Mouse (Mus musculus) gastrocnemius, postnatal 36 days (tissue): ENCODE data around the gene Pex26. TPM values are rescaled to one million over a fixed set of nuclear protein-coding genes. Genes with fewer than 3 reads are reported as not detected.

Source experiments
- DNase-seq, 2 experiments: peaks; one replicate each; pipeline ENCODE4 v3.0.0; 2022
- intact Hi-C: fragments of 180-260 bp; cut with DNase I; formaldehyde crosslinking; loops from one replicate; pipeline ENCODE4 v1.15.1; 2025
- long read RNA-seq, 2 experiments: library from polyadenylated mRNA; stranded (forward); transcript quantifications; one replicate each; pipeline ENCODE4 v2.0.0; 2021
- total RNA-seq, 2 experiments: library from RNA; stranded (reverse); gene quantifications; 2 replicates each; pipeline ENCODE4 v1.2.3; 2021

Gene Pex26
- total RNA-seq, result 1 to 10 TPM; 2.2 to 2.9 TPM
- long read RNA-seq, experiment 1, partial matches to known transcripts, result 2 of 4 reads
- long read RNA-seq, experiment 1, other reads (novel, unspliced or antisense), result 1 of 4 reads
- long read RNA-seq, experiment 2, full-length matches to known transcripts, result 1 of 6 reads
- long read RNA-seq, experiment 2, partial matches to known transcripts, result 0 of 6 reads
- long read RNA-seq, experiment 2, other reads (novel, unspliced or antisense), result 5 of 6 reads

DNA sequence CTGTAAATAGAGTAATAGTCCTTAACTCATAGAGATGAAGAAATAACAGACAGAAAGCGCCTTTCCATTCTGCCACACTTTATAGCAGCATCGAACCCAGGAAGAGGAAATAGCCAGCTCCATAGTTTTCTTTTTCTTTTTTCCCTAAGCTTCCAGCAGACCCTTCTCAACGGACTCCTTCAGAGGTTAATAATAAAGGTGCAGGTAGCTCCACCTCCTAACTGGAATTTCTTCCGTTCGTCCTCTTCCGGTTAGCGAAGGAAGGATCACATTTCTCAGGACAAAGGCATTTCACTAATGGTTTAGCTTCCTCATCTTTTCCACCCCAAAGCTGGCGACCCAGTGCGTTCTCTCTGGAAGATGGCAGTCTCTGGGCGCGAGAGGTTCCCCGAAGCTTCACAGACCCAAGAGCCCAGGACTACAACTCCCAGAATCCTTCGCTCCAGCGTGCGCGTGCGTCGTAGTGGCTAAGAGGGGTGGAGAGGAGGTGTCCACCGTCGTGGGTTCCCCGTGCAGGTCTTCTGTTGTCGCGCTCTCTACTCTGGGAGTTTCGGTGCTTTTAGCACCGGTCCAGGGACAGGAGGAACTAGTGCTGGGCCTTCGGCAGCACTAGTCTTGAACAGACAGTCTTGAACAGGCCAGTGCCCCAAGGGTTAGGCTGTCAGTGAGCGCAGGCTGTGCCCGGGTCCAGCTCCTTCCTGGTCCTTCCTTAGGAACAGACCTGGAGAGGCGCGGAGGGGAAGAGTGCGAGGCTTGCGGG lies at the start of gene Pex26:
Pex26 (plus strand) TSS at position 254 of the 760 bp plus-strand sequence.
- DNase-seq, result peak; percentile 89 to 90
- intact Hi-C loops, result loop anchor here (2.0 kb wide), 2 partner anchors 61 to 77 kb away; partner anchors contain the start of gene Usp18

DNA sequence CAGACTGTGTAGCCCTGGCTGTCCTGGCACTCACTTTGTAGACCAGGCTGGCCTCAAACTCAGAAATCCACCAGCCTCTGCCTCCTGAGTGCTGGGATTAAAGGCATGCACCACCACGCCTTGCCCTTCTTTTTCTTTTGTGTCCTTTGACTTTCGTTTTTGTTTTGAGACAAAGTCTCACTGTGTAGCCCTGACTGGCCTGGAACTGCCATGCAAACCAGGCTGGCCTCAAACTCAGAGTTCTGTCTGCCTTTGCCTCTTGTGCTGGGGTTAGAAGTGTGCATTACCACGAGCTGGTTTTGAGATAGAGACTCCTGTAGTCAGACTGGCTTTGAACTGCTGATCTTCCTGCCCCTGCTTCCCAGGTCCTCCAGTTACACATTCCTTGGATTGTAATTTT lies 49.2 kb upstream of the Pex26 start:
- no peak for DNase-seq
- intact Hi-C loops, result no loop called here

DNA sequence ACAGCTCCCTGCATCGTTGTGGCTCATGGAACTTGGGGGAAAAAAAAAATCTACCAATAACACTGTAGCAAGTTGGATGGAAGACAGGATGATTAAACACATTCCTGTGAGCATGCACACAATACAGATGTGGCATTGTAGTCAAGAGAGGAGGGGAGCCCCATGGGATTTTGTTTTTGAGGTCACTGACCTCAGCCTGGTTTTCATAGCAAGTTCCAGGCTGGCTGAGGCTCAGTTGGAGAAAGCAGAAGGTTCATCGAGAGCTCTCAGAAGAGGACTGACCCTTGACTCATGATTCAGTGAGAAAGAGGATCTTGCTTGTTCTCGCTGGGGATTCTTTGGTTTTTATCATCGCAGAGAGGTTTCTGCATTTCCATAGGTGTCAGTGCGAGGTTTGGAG lies 48.6 kb upstream of the Pex26 start:
- intact Hi-C loops, result no loop called here
- DNase-seq, result no peak

DNA sequence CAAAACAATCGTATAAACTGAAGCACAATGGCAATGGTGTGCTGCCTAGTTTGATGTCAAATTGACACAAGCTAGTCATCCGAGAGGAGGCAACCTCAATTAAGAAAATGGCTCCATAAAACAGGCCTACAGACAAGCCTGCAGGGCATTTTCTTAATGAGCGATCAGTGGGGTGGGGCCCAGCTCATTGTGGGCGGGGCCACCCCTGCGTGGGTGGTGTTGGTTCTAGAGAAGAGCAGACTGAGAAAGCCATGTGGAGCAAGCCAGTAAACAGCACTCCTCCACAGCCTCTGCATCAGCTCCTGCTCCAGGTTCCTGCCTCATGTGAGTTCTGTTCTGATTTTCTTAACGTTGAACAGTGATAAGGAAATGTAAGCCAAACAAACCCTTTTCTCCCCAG lies 46.2 kb upstream of the Pex26 start:
- intact Hi-C loops, result loop anchor here (2.0 kb wide), 1 partner anchor 42 kb away; no protein-coding TSS in a partner anchor
- DNase-seq, result no peak

DNA sequence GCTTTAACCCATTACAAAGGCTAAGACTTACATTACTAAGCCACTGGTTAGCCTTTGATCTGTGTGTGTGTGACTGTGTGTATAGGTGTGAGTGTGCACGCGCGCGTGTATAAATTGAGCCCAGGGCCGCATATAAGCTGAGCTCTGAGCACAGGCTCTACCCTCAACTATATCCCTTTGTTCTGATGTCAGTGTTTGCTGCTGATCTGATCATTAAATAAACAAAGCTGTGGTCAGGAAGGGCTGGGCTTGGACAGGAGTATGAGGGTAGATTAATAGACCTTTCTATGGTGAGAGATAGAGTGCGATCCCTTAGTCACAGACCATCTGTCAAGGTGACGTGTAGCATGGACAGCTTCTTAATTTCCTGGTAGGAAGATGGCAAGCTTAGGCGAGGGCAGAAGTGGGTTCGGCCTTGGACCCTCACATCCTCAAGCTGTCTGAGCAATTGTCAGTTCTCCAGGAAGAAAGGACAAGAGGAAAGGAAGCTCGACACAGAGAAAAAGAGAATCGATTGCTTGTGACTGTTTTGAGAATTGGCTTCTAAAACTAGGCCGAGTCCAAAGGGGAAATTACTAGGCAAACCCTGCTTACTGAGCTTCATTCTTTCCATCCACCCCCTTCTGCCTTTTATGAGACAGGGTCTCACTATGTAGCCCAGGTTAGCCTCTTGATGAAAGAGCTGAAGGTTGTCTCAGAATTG lies 45.0 kb upstream of the Pex26 start:
- intact Hi-C loops, result no loop called here
- DNase-seq, result no peak

DNA sequence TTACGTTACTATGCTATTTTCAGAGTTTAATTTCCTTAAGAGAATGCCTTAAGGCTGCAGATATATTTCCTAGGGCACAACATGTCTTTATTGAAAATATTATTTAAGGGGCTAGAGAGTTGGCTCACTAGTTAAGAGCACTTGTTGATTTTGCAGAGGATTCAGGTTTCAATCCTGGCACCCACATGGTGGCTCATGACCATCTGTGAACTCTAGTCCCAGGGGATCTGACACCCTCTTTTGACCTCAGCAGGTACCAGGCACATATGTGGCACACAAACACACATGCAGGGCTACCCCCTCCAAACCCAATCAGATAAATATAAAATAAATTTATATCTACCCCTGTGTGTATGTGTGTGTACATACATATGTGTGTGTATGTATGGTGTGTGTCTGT lies 44.2 kb upstream of the Pex26 start:
- intact Hi-C loops, result no loop called here
- DNase-seq, result no peak

DNA sequence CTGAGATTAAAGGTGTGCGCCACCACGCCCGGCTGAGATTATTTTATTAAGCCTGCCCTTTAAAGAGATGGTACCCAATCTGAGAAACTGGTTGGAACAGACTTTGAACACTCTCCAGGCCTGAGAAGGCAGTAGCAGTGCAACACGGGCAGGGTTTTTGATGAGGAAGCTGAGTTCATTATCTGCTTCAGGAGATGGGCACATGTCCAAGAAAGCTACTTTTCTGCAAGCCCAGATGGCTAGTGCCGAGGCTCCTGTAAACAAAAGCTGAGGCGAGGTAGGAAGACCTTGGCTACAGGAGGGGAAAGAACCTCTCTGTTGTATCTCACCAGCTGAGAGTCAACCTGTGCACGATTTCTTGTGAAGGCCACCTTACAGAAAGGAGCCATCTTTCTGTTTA lies 41.2 kb upstream of the Pex26 start:
- intact Hi-C loops, result no loop called here
- no peak for DNase-seq

DNA sequence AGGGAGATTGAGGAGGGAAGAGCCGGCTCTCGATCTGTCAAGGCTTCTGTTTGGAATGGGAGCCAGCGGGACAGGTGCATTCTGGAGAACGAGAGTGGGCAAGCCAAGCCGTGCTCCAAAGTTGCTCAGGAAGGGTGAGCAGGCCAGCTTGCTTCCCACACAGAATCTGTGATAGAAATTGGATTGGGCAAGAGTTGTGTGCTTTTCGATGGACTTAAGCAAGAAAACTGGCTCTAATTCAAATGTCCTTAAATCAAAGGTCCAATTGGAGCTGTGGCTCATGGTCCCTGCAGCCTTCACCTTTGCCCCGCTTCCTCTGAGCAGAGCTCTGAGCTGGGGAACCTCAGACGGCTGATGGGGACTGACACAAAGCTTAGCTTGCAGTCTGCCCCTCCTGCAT lies 40.0 kb upstream of the Pex26 start:
- intact Hi-C loops, result no loop called here
- no peak for DNase-seq

DNA sequence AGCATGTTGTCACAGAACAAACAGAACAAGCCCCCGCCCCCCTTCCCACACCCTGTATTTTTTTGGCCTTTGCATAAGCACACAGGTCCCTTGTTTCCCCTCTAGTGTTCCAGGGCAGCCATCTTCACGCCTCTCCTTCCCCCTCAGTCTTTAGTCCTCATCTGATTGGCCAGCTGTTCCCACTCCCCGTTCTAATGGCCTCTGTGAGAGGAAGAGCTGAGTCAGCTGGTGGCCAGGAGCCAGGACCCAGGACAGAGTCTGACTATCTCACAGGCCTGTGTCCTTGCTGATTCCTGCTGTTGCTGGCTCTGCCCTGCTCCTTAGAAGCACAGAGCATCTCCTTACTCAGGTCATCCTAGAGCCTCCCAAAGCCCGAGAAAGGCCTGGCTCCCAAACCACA lies 39.4 kb upstream of the Pex26 start:
- peak; percentile 41 to 42 for DNase-seq
- intact Hi-C loops, result no loop called here

DNA sequence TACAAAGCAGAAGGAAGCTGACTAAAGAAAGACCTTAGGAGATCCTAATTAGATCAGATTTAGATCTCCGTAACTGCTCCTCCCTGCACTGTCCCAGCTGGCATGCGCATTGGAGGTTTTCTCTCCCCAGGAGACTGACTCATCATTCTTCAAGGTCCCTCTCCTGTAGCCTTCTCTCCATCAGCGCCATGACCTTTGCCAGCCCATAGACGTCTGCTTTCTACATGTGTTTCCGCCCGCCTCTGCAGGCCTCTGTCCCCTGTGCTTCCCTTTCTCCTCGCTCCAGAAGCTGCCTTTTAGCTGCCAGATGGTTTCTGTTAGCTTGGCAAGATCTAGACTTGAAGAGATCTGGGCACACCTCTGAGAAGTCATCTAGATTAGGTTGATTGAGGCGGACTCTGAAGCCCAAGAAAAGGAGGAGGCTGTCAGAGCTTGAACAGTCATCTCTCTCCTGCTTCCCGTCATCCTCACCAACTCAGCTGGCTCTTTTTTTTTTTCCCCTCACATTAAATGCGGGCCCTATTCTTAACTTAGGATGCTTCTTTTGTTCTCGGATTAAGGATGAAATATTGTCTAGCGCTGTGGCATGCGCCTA lies 38.4 kb upstream of the Pex26 start:
- DNase-seq, result no peak
- intact Hi-C loops, result no loop called here

DNA sequence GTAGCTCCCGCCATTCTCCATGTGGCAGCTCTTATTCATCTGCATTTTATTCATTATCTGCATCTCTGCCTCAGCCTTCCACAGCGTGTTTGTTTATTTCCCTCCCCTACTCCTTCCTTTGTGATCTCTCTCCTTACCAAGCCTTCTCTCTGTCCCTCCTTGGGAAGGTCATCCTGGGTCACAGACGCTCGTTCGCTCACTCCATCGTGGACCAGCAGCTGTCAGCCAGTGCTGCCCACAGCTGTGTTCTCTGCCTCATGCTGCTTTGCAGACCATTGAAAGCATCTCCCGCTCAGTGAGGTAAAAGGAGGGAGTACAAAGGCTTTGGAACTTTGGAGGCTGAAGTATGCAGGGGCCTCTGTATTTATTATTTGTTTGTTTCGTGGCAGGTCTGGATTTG lies 37.6 kb upstream of the Pex26 start:
- intact Hi-C loops, result no loop called here
- no peak for DNase-seq

DNA sequence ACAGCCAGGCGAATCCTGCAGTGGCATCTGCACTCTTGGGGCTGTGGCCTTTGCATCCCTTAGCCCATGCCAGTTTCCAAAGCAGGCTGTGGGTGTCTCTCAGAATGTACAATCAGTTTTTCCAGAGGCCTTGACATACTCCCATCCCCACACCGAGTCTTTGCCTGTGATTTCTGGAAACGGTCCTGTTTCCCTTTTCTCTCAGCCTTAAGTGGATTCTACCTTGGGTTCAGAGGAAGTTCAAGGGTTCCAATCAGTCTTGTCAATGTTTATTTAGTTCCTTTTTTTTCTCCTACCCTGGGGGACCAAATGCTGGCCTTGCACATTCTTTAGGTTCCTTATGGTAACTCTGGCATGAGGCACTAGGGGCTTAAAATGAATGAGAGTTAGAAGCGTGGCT lies 36.7 kb upstream of the Pex26 start:
- intact Hi-C loops, result no loop called here
- no peak for DNase-seq

DNA sequence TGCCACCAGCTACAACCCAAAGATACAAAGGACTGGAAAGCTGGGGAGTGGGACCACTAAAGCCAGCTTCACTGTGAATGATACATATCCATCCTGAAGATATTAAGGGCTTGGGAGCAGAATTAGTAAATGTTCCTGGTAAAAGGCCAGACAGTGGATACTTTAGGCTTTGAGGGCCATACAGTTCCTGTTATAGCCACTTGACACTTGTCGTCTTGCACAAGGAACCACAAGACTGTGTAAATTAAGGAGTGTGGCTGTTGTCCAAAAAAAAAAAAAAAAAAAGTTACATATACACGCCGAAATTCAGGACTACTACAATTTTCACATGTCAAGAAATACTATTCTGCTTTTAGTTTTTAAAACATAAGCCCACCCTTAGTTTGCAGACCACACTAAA lies 35.1 kb upstream of the Pex26 start:
- intact Hi-C loops, result no loop called here
- no peak for DNase-seq

DNA sequence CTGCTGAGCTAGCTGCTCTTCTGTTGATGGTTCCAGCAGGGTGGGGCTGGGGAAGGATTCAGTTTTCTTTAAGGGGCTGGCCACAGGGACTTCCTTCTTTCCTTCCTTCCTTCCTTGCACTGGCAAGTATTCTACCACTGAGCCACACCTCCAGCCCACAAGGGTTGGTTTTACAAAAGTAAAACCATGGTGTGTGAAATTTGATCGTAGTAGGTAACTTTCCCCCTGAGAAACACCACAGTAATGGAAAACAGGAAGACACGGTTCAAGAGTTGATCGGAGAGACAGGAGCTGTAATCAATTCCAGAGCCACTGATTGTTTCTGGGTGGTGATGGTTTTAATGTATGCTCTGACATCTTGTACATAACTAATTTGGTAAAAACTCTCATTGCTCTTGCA lies 34.0 kb upstream of the Pex26 start:
- no peak for DNase-seq
- intact Hi-C loops, result no loop called here

DNA sequence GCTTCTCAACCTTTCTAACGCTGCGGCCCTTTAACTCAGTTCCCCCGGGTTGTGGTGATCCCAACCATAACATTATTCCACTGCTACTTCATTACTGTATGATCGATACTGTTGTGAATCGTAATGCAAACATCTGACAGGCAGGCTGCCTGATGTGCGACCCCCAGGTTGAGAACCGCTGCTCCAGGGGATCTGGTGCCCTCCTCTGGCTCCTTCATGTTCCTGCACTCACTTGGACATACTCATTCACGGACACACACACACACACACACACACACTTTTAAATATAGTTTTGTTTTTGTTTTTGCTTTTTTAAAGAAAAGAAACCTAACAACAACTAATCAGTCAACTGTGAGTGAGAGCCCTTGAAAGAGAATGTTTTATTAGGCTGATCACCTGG lies 33.3 kb upstream of the Pex26 start:
- intact Hi-C loops, result no loop called here
- DNase-seq, result no peak

DNA sequence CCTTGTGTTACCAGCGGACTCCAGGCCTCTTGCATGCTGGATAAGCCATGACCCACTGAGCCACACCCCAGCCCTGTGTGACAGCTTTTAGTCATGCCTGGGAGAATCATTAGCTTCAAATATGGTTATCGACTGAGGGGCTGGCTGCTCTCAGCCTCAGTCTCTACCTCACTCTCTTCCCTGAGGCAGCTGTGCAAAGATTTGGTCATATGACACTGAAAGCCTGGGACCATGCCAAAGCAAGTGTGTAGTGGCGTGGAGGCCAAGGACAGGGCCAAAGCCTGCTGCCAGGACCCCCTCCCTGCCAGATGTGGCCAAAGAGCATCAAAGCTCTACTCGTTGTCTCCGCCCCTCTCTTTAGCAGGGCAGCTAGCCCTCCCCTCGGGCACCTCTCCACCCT lies 31.7 kb upstream of the Pex26 start:
- intact Hi-C loops, result no loop called here
- peak in 1 of 2 experiments; percentile 61 for DNase-seq

DNA sequence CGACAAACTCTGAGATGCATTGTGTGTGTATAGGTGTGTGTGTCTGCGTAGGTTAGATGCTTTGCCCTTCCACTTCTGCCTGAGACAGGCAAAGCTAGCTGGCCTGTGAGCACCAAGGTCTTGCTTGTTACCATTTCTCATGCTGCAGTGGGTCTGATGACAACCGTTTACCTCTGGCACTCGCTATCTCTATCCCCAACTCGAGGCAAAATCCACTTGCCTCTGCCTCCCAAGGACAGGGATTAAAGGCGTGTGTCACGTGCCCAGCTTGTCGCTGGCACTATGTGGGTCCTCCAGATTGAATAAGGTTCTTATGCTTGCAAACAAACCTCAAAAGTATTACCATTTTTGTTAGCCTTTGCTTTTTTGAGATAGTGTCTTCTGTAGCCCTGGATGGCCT lies 30.3 kb upstream of the Pex26 start:
- no peak for DNase-seq
- intact Hi-C loops, result no loop called here

DNA sequence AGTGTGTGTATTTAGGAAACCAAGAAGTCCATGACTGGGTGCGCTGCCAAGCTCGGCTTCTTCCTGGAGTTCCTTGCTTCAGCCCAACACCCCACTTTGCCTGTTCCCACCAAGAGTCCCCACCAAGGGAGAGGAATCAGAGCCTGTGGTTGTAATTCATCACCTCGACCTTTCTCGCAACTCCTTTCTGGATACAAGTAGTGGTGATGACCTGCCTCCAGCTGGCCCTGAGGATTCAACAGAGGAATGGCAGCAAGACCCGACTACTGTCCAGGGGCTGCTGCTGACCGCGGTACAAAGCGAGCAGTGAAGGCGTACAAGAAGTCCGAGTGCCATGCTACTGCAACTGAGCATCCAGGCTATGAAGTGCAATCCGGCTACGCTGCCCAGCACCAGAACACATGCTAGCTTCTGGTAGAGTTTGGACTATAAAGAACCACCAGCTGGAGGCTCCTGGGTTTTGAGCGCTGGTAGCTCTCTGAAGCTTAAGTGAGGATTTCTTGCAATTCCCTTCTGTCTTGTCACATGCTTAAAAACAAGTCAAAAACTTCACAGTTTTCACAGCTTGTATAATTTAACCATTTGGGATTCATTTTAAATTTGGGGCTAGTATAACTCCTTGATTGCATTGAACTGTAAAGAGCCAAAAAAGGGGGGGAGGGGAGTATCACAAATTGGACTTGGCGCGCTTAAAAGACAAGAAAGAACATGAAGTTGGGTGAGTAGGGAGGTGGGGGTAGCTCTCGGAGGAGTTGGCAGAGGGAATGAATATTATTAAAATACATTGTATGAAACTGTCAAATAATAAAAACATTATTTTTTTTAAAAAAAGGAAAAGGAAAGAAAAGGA lies 28.8 kb upstream of the Pex26 start:
- no peak for DNase-seq
- intact Hi-C loops, result no loop called here

DNA sequence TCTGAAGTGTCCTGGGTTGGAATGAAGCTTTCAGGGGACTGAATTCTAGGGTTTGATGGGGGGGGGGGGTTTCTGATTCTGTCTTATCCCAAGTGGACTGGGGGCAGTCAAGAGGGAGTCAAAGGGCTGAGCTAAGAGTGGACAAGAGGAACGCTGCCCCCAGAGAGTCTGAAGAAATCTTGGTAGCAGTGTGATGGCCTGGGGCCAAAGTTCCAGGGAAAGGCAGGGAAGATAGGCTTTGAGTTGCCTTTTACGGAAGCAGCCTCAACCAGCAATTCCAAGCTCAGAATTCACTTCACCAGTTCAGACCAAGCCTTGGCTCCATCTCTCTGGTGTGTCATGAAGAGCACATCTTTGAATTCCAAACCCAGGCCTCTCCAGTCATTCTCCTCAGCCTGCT lies 27.4 kb upstream of the Pex26 start:
- intact Hi-C loops, result no loop called here
- no peak for DNase-seq

DNA sequence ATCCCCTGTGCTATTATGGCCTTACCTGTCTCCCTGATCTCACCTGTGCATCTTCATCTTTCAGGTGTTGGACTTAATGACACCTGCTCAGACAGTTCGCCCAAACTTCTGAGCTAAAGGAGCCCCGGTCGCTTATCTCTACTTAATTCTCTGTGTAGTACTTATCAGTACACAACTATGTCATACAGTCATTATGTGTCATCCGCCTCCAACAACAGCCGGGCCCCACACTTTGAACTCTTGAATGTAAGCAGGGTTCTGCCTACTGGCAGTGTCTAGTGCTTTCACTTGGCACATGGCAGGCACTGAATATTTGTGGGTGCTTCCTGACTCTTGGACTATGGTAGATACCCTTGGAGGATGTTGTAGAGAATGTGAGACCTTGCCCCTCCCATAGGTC lies 23.9 kb upstream of the Pex26 start:
- DNase-seq, result no peak
- intact Hi-C loops, result no loop called here
